Mouse (Mus musculus): ENCODE results near the gene Klhl3. TPM values are rescaled to one million over a fixed set of nuclear protein-coding genes. Genes with fewer than 3 reads are reported as not detected.
"Not testable (repeated sequence)": the region's sequence is repeated elsewhere in the genome, so short reads cannot be mapped to it uniquely, and the experiment has no call there.

Gene Klhl3
- polyA plus RNA-seq, 1 experiment from 2014 or later: 10.7 TPM

DNA sequence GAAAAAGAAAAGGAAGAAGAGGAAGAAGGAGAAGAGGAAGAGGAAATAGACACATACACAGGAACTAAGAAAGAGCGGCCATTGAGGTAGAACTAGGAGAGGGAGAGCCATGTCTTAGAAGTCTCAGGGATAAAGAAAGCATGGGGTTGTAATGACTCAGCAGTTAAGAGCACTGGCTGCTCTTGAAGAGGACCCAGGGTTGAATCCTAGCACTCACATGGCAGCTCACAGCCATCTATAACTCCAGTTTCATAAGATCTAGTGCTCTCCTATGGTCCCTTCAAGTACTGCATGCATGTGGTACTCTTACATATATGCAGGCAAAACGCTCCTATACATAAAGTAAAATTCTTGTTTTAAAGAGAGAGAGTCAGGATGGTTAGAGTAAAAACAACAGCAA lies 42.6 kb upstream of the Klhl3 start:
- TF ChIP-seq CTCF (IDR thresholded peaks at IDR 0.05; ENCODE audit: low read depth): no peak
- H3K4me3 ChIP-seq (replicated peaks; ENCODE audit: low read depth, low read length): no peak overlapping the region
- no peak overlapping the region for H3K27ac ChIP-seq
- ATAC-seq (replicated peaks; ENCODE audit: low FRiP score, low read depth): no peak
- DNase-seq (ENCODE audit: low spot score): no peak
- H3K27me3 ChIP-seq (ENCODE audit: insufficient read depth, low read length): no peaks in the 10 kb centered on the region
- no peaks in the 10 kb centered on the region; the same call in 1 of the 2 replicates for H3K9me3 ChIP-seq (replicated peaks; ENCODE audit: low read length)
- H3K4me1 ChIP-seq (replicated peaks; ENCODE audit: insufficient read depth, low read length): no peaks in the 10 kb centered on the region
- H3K9ac ChIP-seq (ENCODE audit: low read depth, low read length): no peak overlapping the region
- WGBS: 94% methylated on average over 2 of the region's 2 CpGs
- H3K36me3 ChIP-seq (ENCODE audit: insufficient read depth, low read length): peaks cover 7% of the 10 kb centered on the region
- H3K4me2 ChIP-seq (ENCODE audit: low read length): no peak overlapping the region

DNA sequence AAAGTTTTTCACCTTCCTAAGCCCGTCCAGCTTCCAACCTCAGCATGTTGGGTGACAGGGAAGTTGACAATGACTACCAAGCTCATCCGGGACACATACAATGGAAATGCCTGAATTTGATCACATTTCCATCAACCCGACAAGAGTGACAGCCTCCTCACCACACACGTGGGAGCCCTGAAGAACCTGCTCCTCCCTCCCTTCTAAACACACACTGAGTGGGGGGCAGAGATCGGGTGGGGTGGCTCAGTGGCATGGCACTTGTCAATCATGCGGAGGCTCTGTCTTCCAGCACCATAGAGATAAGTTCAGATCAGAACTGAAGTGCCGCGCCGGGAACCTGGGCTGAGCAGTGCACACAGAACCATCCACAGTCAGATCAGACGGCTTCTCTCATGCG lies 37.0 kb upstream of the Klhl3 start:
- H3K9ac ChIP-seq (ENCODE audit: low read depth, low read length): no peak overlapping the region
- H3K4me2 ChIP-seq (ENCODE audit: low read length): no peak overlapping the region
- no peak for ATAC-seq (replicated peaks; ENCODE audit: low FRiP score, low read depth)
- no peak overlapping the region for H3K27ac ChIP-seq
- H3K9me3 ChIP-seq (replicated peaks; ENCODE audit: low read length): no peaks in the 10 kb centered on the region; the same call in 1 of the 2 replicates
- no peaks in the 10 kb centered on the region for H3K36me3 ChIP-seq (ENCODE audit: insufficient read depth, low read length)
- no peak for DNase-seq (ENCODE audit: low spot score)
- H3K4me1 ChIP-seq (replicated peaks; ENCODE audit: insufficient read depth, low read length): no peaks in the 10 kb centered on the region
- no peak for TF ChIP-seq CTCF (IDR thresholded peaks at IDR 0.05; ENCODE audit: low read depth)
- H3K4me3 ChIP-seq (replicated peaks; ENCODE audit: low read depth, low read length): no peak overlapping the region
- 83% methylated on average over 11 of the region's 11 CpGs for WGBS
- H3K27me3 ChIP-seq (ENCODE audit: insufficient read depth, low read length): no peaks in the 10 kb centered on the region

GRCm38 (mm10) chr13:58149629-58150028 lies 36.2 kb upstream of the Klhl3 start:
- Histone ChIP-seq H3K4me3 (replicated peaks; ENCODE audit: low read depth, low read length) (no peak overlapping the region), H3K27ac (no peak overlapping the region; the same call in 1 of the 2 replicates), H3K4me2 (ENCODE audit: low read length) (no peak overlapping the region), H3K4me1 (replicated peaks; ENCODE audit: insufficient read depth, low read length) (no peaks in the 10 kb centered on the region), H3K36me3 (ENCODE audit: insufficient read depth, low read length) (no peaks in the 10 kb centered on the region), H3K9ac (ENCODE audit: low read depth, low read length) (no peak overlapping the region), H3K27me3 (ENCODE audit: insufficient read depth, low read length) (no peaks in the 10 kb centered on the region), H3K9me3 (replicated peaks; ENCODE audit: low read length) (no peaks in the 10 kb centered on the region)
- WGBS: 73% methylated on average over 3 of the region's 3 CpGs
- TF ChIP-seq CTCF (IDR thresholded peaks at IDR 0.05; ENCODE audit: low read depth): no peak
- DNase-seq (ENCODE audit: low spot score) (peak; percentile 11), ATAC-seq (replicated peaks; ENCODE audit: low FRiP score, low read depth) (no peak)

GRCm38 (mm10) chr13:58149033-58149558 lies 35.7 kb upstream of the Klhl3 start:
- 40% methylated on average over 5 of the region's 5 CpGs for WGBS

GRCm38 (mm10) chr13:58148256-58148831 lies 35.0 kb upstream of the Klhl3 start:
- under 1% methylated on average over 17 of the region's 17 CpGs for WGBS
- H3K9ac ChIP-seq (ENCODE audit: low read depth, low read length): peak overlapping the region; percentile 35; the same call in 1 of the 2 replicates
- H3K27me3 ChIP-seq (ENCODE audit: insufficient read depth, low read length): no peaks in the 10 kb centered on the region
- peak overlapping the region; percentile 29 for H3K4me3 ChIP-seq (replicated peaks; ENCODE audit: low read depth, low read length)
- H3K9me3 ChIP-seq (replicated peaks; ENCODE audit: low read length): no peaks in the 10 kb centered on the region
- TF ChIP-seq CTCF (IDR thresholded peaks at IDR 0.05; ENCODE audit: low read depth): no peak
- peak overlapping the region; percentile 63; the same call in 1 of the 2 replicates for H3K27ac ChIP-seq
- H3K4me1 ChIP-seq (replicated peaks; ENCODE audit: insufficient read depth, low read length): no peaks in the 10 kb centered on the region
- H3K36me3 ChIP-seq (ENCODE audit: insufficient read depth, low read length): no peaks in the 10 kb centered on the region
- peak; percentile 90 for ATAC-seq (replicated peaks; ENCODE audit: low FRiP score, low read depth)
- H3K4me2 ChIP-seq (ENCODE audit: low read length): peak overlapping the region; percentile 76
- peak; percentile 94 for DNase-seq (ENCODE audit: low spot score)

More at GRCm38 (mm10) chr13:58149033-58149558, 35.7 kb upstream of the Klhl3 start:
- Histone ChIP-seq H3K4me2 (ENCODE audit: low read length) (peak overlapping the region; percentile 76), H3K9me3 (replicated peaks; ENCODE audit: low read length) (no peaks in the 10 kb centered on the region), H3K36me3 (ENCODE audit: insufficient read depth, low read length) (no peaks in the 10 kb centered on the region), H3K27ac (no peak overlapping the region; the same call in 1 of the 2 replicates), H3K27me3 (ENCODE audit: insufficient read depth, low read length) (no peaks in the 10 kb centered on the region), H3K4me1 (replicated peaks; ENCODE audit: insufficient read depth, low read length) (no peaks in the 10 kb centered on the region), H3K4me3 (replicated peaks; ENCODE audit: low read depth, low read length) (peak overlapping the region; percentile 29), H3K9ac (ENCODE audit: low read depth, low read length) (no peak overlapping the region)
- DNase-seq (ENCODE audit: low spot score): peak; percentile 77
- peak; percentile 55 for ATAC-seq (replicated peaks; ENCODE audit: low FRiP score, low read depth)
- peak; percentile 76 for TF ChIP-seq CTCF (IDR thresholded peaks at IDR 0.05; ENCODE audit: low read depth)

DNA sequence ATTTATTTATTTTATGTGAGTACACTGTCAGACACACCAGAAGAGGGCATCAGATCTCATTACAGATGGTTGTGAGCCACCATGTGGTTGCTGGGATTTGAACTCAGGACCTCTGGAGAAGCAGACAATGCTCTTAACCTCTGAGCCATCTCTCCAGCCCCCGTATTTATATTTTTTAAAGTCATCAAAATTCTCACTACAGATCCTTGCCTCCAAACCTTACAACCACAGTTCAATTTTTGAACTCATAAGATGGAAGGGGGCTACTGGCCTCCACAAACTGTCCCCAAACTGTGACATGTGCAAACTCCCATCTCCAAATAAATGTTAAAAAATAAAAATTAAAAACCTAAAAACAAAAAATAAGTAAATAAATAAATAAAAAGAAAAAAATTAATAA lies 34.4 kb upstream of the Klhl3 start:
- Histone ChIP-seq H3K9ac (ENCODE audit: low read depth, low read length) (no peak overlapping the region), H3K4me2 (ENCODE audit: low read length) (no peak overlapping the region), H3K9me3 (replicated peaks; ENCODE audit: low read length) (no peaks in the 10 kb centered on the region), H3K4me1 (replicated peaks; ENCODE audit: insufficient read depth, low read length) (no peaks in the 10 kb centered on the region), H3K4me3 (replicated peaks; ENCODE audit: low read depth, low read length) (no peak overlapping the region), H3K36me3 (ENCODE audit: insufficient read depth, low read length) (no peaks in the 10 kb centered on the region), H3K27me3 (ENCODE audit: insufficient read depth, low read length) (no peaks in the 10 kb centered on the region), H3K27ac (no peak overlapping the region)
- DNase-seq (ENCODE audit: low spot score) (no peak), ATAC-seq (replicated peaks; ENCODE audit: low FRiP score, low read depth) (no peak)
- WGBS: 78% methylated on average over 1 of the region's 1 CpGs
- no peak for TF ChIP-seq CTCF (IDR thresholded peaks at IDR 0.05; ENCODE audit: low read depth)

DNA sequence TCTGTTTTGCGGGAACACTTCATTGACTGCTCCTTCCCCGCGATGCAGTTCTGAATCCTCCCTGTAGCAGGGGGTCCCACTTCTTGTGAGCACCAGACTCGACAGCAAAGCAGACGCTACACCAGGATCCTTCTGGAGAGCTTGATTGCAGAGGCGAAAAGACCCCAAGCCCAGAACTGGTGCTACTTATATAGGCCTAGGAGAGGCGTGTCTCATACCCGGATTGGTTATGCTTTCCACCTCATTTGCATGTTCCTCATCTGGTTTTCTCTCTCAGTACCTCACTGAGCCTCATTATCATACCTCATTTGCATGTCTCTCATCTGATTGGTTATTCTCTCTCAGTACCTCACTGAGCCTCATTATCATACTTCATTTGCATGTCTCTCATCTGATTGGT lies 33.2 kb upstream of the Klhl3 start:
- not testable (repeated sequence) for H3K4me3 ChIP-seq (replicated peaks; ENCODE audit: low read depth, low read length); H3K4me2 ChIP-seq (ENCODE audit: low read length); ATAC-seq (replicated peaks; ENCODE audit: low FRiP score, low read depth); H3K36me3 ChIP-seq (ENCODE audit: insufficient read depth, low read length); H3K27ac ChIP-seq; H3K4me1 ChIP-seq (replicated peaks; ENCODE audit: insufficient read depth, low read length); H3K27me3 ChIP-seq (ENCODE audit: insufficient read depth, low read length); DNase-seq (ENCODE audit: low spot score); H3K9me3 ChIP-seq (replicated peaks; ENCODE audit: low read length); H3K9ac ChIP-seq (ENCODE audit: low read depth, low read length)
- WGBS: 96% methylated on average over 8 of the region's 8 CpGs
